31 mouse cellular contexts compared by ENCODE assay signal in genomic region chr8:86050882-86051281, GRCm38 (mm10).
"Had no signal": no experiment of that assay in that cellular context is flagged by ENCODE, and none has a peak within 500 bp of the region (broad histone marks: within the 10 kb centered on the region; RNA-seq: fewer than 3 reads in every experiment).

No protein-coding gene starts in this region.

- H3K36me3 ChIP-seq: liver, embryonic 13.5 days; lung, embryonic 15.5 days; midbrain, embryonic 15.5 days had no signal

- H3K27ac ChIP-seq: left cerebral cortex, adult 2 months; limb, embryonic 10.5 days; limb, embryonic 12.5 days; limb, embryonic 13.5 days; limb, embryonic 15.5 days; liver, embryonic 12.5 days; liver, embryonic 13.5 days; liver, embryonic 14.5 days; liver, embryonic 15.5 days; lung, embryonic 15.5 days; macrophage; midbrain, embryonic 10.5 days; midbrain, embryonic 12.5 days; midbrain, embryonic 13.5 days; midbrain, embryonic 15.5 days had no signal

- DNase-seq: left cerebral cortex, postnatal 4 days; liver; liver, embryonic 13.5 days; liver, postnatal 0 days; lung, adult 18-20 months; lung, adult 2 months; lung, embryonic 14.5 days; lung, postnatal 10 days; lung, postnatal 14 days; lung, postnatal 36 days; midbrain, embryonic 14.5 days had no signal

- H3K4me1 ChIP-seq: limb, embryonic 10.5 days; limb, embryonic 12.5 days; limb, embryonic 13.5 days; limb, embryonic 15.5 days; liver, embryonic 12.5 days; liver, embryonic 13.5 days; liver, embryonic 15.5 days; lung, embryonic 15.5 days; megakaryocyte, embryonic 14.5 days; midbrain, embryonic 10.5 days; midbrain, embryonic 12.5 days; midbrain, embryonic 13.5 days; midbrain, embryonic 15.5 days had no signal

- ATAC-seq: liver, embryonic 12.5 days; liver, postnatal 0 days; lung, postnatal 0 days; midbrain, embryonic 13.5 days; midbrain, embryonic 15.5 days; midbrain, embryonic 16.5 days had no signal

- H3K4me2 ChIP-seq: limb, embryonic 12.5 days; limb, embryonic 13.5 days; limb, embryonic 15.5 days; liver, embryonic 11.5 days; liver, embryonic 12.5 days; liver, embryonic 13.5 days; liver, embryonic 15.5 days; lung, embryonic 14.5 days; lung, embryonic 15.5 days; midbrain, embryonic 11.5 days; midbrain, embryonic 12.5 days; midbrain, embryonic 13.5 days; midbrain, embryonic 15.5 days had no signal

- H3K4me3 ChIP-seq: left cerebral cortex, adult 2 months; limb, embryonic 10.5 days; limb, embryonic 12.5 days; limb, embryonic 13.5 days; limb, embryonic 15.5 days; liver, embryonic 12.5 days; liver, embryonic 13.5 days; liver, embryonic 15.5 days; lung, embryonic 15.5 days; megakaryocyte, embryonic 14.5 days; midbrain, embryonic 10.5 days; midbrain, embryonic 12.5 days; midbrain, embryonic 13.5 days; midbrain, embryonic 15.5 days; myocyte had no signal

- H3K9me3 ChIP-seq: limb, embryonic 10.5 days; limb, embryonic 12.5 days; limb, embryonic 13.5 days; limb, embryonic 15.5 days; liver, embryonic 12.5 days; liver, embryonic 13.5 days; liver, embryonic 15.5 days; lung, embryonic 15.5 days; megakaryocyte, embryonic 14.5 days; midbrain, embryonic 10.5 days; midbrain, embryonic 12.5 days; midbrain, embryonic 13.5 days; midbrain, embryonic 15.5 days had no signal

- H3K27me3 ChIP-seq: limb, embryonic 12.5 days; limb, embryonic 13.5 days; limb, embryonic 15.5 days; liver, embryonic 12.5 days; liver, embryonic 13.5 days; liver, embryonic 15.5 days; lung, embryonic 15.5 days; megakaryocyte, embryonic 14.5 days; midbrain, embryonic 12.5 days; midbrain, embryonic 13.5 days; midbrain, embryonic 15.5 days had no signal

- H3K9ac ChIP-seq: limb, embryonic 12.5 days; limb, embryonic 13.5 days; limb, embryonic 15.5 days; liver, embryonic 12.5 days; liver, embryonic 13.5 days; liver, embryonic 14.5 days; liver, embryonic 15.5 days; liver, postnatal 0 days; lung, embryonic 14.5 days; lung, embryonic 15.5 days; midbrain, embryonic 12.5 days; midbrain, embryonic 13.5 days; midbrain, embryonic 15.5 days had no signal
